Mouse (Mus musculus): ENCODE measurements around the gene Rbm20.

Gene Rbm20

GRCm38 (mm10) chr19:53760125-53761101, 83.3 kb downstream of the Rbm20 start:
- no peak for DNase-seq

- DNase-seq, result peak; percentile 17
These were observed 85.8 kb downstream of the Rbm20 start for GRCm38 (mm10) chr19:53762749-53763438.

- no peak for DNase-seq
These were observed 87.8 kb downstream of the Rbm20 start for GRCm38 (mm10) chr19:53764688-53765478.

GRCm38 (mm10) chr19:53768478-53768877, 91.4 kb downstream of the Rbm20 start:
- peak; percentile 24 for DNase-seq

DNA sequence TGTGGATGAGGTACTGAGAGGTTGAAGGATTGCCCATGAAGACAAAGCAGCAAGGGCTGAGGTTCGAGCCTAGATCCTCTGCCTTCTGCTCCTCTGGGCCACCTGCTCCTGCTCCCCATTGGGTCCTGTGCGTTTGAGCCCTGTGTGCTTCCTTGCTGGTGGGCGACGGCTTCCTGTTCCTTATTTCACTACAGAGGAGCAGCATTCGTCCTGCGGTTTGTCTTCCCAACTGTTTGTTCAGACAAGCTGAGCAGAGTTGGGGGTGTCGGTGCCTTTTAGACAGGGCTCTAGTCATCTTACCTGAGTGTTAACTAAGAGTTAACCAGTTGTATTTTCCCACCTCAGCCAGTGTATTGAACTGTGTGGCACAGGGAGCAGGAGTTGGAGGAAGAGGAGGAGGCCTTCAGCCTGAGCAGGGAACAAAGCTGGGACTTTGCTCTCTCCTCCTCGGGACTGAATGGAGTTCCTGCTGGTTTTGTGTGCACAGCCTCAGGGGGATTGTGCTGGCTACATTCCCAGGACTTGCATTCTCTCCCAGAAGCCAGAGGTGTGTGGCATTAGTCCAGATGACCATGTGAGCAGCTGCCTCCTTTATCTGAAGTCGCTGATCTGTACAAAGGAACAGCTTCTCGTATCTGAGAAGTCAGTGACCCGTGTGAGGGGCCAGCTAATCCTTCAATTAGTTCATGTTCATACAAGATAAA, 97.0 kb downstream of the Rbm20 start:
- DNase-seq, result no peak

- no peak for DNase-seq
These were observed 97.7 kb downstream of the Rbm20 start for GRCm38 (mm10) chr19:53774641-53775350.

- DNase-seq, result no peak
These were observed 102.3 kb downstream of the Rbm20 start for GRCm38 (mm10) chr19:53779402-53779801.

GRCm38 (mm10) chr19:53779818-53780217, 102.7 kb downstream of the Rbm20 start:
- no peak for DNase-seq

- DNase-seq, result no peak
These were observed 103.9 kb downstream of the Rbm20 start for GRCm38 (mm10) chr19:53780752-53781602.

- DNase-seq, result no peak
These were observed 104.7 kb downstream of the Rbm20 start for GRCm38 (mm10) chr19:53781826-53782225.

GRCm38 (mm10) chr19:53785352-53785751, 108.2 kb downstream of the Rbm20 start:
- no peak for DNase-seq

GRCm38 (mm10) chr19:53786239-53786638, 109.1 kb downstream of the Rbm20 start:
- no peak for DNase-seq

GRCm38 (mm10) chr19:53786836-53787235, 109.7 kb downstream of the Rbm20 start:
- DNase-seq, result no peak

DNA sequence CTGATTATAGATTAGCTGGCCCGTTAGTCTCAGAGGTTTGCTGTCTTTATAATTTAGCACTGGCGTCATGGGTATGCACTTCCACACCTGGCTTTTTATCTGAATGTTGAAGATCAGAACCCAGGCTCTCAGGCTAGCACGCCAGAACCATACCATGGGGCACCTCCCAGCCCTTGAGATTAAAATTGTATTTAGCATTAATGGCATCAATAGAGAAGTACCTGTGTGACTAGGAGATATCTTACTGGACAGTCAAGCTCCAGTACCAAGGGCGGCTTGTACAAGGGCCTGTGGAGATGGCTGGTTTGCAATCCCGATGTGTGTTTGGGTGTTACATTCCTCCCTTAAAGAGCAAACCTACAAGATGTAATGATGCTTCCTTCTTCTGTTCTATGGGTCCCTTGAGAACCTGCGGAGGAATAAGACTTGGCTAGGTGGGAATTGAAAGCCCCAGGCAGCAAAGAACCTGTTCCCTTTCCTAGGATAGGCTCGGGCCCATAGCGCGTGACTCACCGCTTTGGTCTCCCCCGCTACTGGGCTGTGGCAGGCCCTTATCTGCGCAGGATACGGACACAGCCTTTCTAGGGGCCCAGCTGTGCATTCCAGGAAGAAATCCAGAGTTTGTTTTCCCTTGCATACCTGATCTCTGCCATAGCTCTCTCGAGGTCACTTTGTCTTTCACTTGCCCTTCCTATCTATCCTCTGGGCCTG, 111.7 kb downstream of the Rbm20 start:
- no peak for DNase-seq

GRCm38 (mm10) chr19:53789571-53789970, 112.5 kb downstream of the Rbm20 start:
- DNase-seq, result no peak

DNA sequence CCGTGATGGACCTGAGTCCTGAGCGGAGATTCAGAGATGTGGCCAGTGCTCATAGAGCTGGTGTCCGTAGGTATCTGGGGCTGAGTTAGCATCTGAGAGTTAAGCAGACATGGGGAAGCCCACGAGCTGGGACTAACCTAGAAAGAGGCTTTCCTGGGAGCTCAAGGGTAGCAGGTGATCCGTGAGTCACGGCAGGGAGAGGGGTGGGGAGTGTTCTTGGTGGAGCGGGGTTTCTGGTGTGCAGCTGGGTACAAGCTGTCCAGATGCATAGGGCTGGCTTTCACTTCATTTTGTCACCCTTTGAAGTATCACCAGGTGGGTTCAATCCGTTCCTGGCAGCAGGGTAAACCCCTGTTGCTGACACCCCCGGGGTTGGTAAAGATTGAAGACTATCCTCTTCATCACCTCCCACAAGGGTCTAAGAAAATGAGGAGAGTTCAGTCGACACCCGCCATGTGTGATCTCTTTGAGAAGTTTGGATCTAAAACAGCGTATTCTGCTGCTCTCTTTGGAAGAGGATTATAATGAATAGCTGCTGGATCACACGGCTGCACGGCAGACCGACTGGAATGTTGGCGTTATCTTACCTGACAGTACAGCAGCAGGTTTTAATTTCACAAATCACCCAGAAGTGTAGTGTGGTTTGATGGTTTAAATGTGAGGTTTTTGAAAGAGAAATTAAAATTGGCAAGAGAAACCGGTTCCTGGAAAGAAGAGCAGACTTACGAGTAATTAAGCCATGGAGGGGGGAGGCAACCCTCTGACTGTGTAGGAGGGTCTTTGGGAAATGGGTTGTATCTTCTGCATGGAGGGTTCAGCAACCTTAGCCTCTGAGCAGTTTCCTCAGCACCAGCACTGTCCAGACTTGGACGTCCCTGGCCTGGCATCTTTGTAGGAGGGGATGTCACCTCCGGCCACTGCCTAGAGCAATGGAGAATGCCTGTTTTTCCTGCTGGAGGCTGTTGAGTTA, 114.9 kb downstream of the Rbm20 start:
- DNase-seq, result no peak

DNA sequence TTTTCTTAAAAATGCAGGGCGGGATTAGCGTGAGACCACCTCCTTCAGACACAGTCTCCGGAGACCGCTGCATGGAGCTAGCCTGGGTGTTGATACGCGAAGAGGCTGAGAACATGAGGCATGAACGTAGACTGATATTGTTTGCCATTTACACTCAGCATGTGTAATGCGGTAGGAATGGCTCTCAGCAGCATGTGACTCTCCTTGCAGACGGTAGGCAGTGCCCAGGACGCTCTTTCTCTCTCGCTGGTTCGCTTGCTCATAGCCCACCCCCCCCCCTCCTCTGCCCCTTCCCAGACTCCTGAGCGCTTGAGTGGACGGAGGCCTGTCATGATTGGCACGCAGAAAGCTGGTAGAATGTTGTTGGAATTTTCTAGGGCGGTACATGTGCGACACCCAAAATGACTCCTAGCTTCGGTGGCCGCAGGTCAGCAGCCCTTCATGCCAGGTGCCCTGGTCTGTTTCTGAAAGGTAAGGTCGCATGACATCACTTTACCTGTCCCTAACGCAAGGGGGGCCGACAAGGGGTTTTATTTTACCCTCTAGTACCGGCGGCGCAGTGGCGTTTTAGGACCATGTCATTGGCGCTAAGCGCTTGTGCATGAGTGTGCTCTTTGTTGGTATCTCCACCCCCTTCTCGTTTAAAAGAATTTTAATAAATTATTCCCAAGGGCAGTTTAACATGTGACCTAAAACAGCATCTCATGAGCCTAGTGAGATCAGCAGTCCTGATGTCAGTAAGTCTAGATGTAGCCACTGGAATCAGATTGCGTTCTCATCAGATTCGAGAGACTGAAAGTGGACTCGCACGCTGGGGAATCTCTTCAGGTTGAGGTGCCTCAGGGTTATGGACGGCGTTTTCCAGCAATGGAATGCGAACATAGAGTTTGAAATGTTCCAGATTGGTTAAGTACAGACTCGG, 116.1 kb downstream of the Rbm20 start:
- DNase-seq, result no peak
